Mouse (Mus musculus) MEL (cell line): ENCODE measurements around the gene Commd7.

Experiments
- BHLHE40 ChIP-seq: IDR thresholded peaks from 2 replicates; pipeline ENCODE4 v1.6.1; 2012; ENCODE audit warnings: low read depth, mild to moderate bottlenecking, inconsistent platforms, low read length, improper control_type of control experiment, borderline replicate concordance
- CHD1 ChIP-seq: IDR thresholded peaks from 2 replicates; pipeline ENCODE4 v1.6.1; 2012; ENCODE audit warnings: low read depth, mild to moderate bottlenecking, inconsistent platforms, low read length, improper control_type of control experiment
- CTCF ChIP-seq, 3 experiments: IDR thresholded peaks in 2 of 3; conservative IDR thresholded peaks in 1 of 3; 2 replicates each; pipeline ENCODE4 v1.5.1; 2011 to 2012; ENCODE audit warnings: low read length in 3 of 3, low read depth in 2 of 3, mild to moderate bottlenecking in 2 of 3, improper control_type of control experiment in 1 of 3, inconsistent platforms in 1 of 3, mixed read lengths in 1 of 3, moderate library complexity in 1 of 3; ENCODE audit not compliant: control insufficient read depth in 1 of 3, insufficient read depth in 1 of 3, poor library complexity in 1 of 3, severe bottlenecking in 1 of 3
- GATA1 ChIP-seq: IDR thresholded peaks from 2 replicates; pipeline ENCODE4 v1.6.1; 2011; ENCODE audit warnings: low read depth, low read length, improper control_type of control experiment
- KAT2A ChIP-seq: conservative IDR thresholded peaks from 2 replicates; pipeline ENCODE4 v1.6.1; 2012; ENCODE audit warnings: low read depth, low read length, improper control_type of control experiment, inconsistent platforms
- MAZ ChIP-seq: IDR thresholded peaks from 2 replicates; pipeline ENCODE4 v1.6.1; 2012; ENCODE audit warnings: low read depth, mild to moderate bottlenecking, inconsistent platforms, low read length, improper control_type of control experiment
- MXI1 ChIP-seq: IDR thresholded peaks from 2 replicates; pipeline ENCODE4 v1.6.1; 2011; ENCODE audit warnings: mild to moderate bottlenecking, low read depth, low read length, improper control_type of control experiment
- POLR2A ChIP-seq, 2 experiments: IDR thresholded peaks; 2 replicates each; pipeline ENCODE4 v1.6.1; 2011 to 2012; ENCODE audit warnings: low read length in 2 of 2, mild to moderate bottlenecking in 2 of 2, control low read depth in 1 of 2, improper control_type of control experiment in 1 of 2, low read depth in 1 of 2, moderate library complexity in 1 of 2; ENCODE audit not compliant: control insufficient read depth in 1 of 2, insufficient read depth in 1 of 2, poor library complexity in 1 of 2
- POLR2AphosphoS2 ChIP-seq: IDR thresholded peaks from 2 replicates; pipeline ENCODE4 v1.6.1; 2011; ENCODE audit warnings: low read length, improper control_type of control experiment
- POLR2AphosphoS5 ChIP-seq: IDR thresholded peaks from 2 replicates; pipeline ENCODE4 v1.6.1; 2012; ENCODE audit warnings: low read depth, borderline replicate concordance, mild to moderate bottlenecking, inconsistent platforms, low read length, moderate library complexity, mixed read lengths
- TBP ChIP-seq: IDR thresholded peaks from 2 replicates; pipeline ENCODE4 v1.8.0; 2011; ENCODE audit warnings: low read depth, low read length, improper control_type of control experiment

GRCm38 (mm10) chr2:153622449-153622848 lies 10.1 kb downstream of the Commd7 start:
- TF ChIP-seq TBP (no peak), GATA1 (no peak), POLR2A (IDR thresholded peaks at IDR 0.05; ENCODE audit: control insufficient read depth in 1 of 2, insufficient read depth in 1 of 2, low read depth in 1 of 2, low read length in 2 of 2, poor library complexity in 1 of 2) (no peak), POLR2AphosphoS5 (no peak), MXI1 (no peak), CTCF (IDR thresholded peaks at IDR 0.05 in 2 of 3, conservative IDR thresholded peaks at IDR 0.05 in 1 of 3; ENCODE audit: control insufficient read depth in 1 of 3, insufficient read depth in 1 of 3, low read depth in 2 of 3, low read length in 3 of 3, poor library complexity in 1 of 3, severe bottlenecking in 1 of 3) (no peak), MAZ (no peak), BHLHE40 (no peak), POLR2AphosphoS2 (no peak), KAT2A (no peak), CHD1 (no peak)
